Mouse (Mus musculus) testis, adult 2 months (tissue): ENCODE data around the gene Cblb.

Experiments used
- CTCF ChIP-seq: fragments of 200-500 bp; IDR thresholded peaks from 2 replicates; pipeline ENCODE4 v1.5.1; 2012; ENCODE audit warnings: low read depth, mild to moderate bottlenecking, inconsistent platforms, low read length, moderate library complexity; ENCODE audit not compliant: control insufficient read depth, insufficient read depth, insufficient replicate concordance
- POLR2A ChIP-seq: fragments of 200-500 bp; IDR thresholded peaks from 2 replicates; pipeline ENCODE4 v1.6.1; 2012; ENCODE audit warnings: low read depth, mild to moderate bottlenecking, inconsistent platforms, low read length, moderate library complexity; ENCODE audit not compliant: control insufficient read depth

DNA sequence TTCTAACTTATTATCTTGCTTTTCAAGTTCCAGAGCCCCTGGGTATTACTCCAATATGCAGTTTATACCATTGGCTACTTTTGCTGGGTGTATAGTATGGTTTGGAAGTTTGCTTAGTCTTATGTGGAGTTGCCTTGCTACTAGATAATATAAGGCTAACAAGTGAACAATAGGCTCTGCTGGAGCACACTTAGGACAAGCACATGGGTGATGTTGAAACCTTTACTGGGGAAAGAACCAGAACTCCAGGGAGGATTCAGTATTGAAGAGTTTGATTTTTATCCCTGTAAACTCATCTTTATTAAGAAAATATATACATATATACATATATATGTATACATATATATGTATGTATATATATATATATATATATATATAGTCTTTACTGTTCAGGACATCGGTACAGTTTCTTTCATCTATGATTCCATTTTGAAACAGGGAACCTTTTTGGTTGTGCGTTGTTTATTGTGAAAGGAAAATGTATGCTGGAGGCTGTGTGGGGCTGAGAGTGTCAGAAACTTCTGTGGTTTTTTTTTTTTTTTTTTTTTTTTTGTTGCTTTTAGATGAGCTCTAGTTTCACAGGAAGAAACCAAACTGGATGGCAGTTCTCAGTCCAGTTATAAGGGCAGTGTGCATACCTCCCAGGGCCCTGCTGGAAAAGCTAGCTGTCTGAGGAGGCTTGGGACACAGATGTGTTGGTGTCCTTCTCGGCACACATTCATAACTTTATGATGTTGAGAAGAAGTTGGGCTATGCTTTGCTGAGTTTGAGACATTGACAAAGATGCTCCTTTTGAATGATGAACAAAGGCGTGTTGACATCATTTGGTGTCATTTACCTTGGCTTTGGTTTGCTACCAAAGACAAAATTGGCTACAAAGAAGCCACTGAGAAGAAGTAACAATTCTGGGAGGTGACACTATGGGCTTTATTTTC lies 2.6 kb downstream of the Cblb start:
- TF ChIP-seq POLR2A (no peak), CTCF (no peak)
